Mouse (Mus musculus) testis, adult 2 months (tissue): ENCODE results near the gene Spi1.

Source experiments
- CTCF ChIP-seq: fragments of 200-500 bp; IDR thresholded peaks from 2 replicates; pipeline ENCODE4 v1.5.1; 2012; ENCODE audit warnings: low read depth, mild to moderate bottlenecking, inconsistent platforms, low read length, moderate library complexity; ENCODE audit not compliant: control insufficient read depth, insufficient read depth, insufficient replicate concordance
- POLR2A ChIP-seq: fragments of 200-500 bp; IDR thresholded peaks from 2 replicates; pipeline ENCODE4 v1.6.1; 2012; ENCODE audit warnings: low read depth, mild to moderate bottlenecking, inconsistent platforms, low read length, moderate library complexity; ENCODE audit not compliant: control insufficient read depth

DNA sequence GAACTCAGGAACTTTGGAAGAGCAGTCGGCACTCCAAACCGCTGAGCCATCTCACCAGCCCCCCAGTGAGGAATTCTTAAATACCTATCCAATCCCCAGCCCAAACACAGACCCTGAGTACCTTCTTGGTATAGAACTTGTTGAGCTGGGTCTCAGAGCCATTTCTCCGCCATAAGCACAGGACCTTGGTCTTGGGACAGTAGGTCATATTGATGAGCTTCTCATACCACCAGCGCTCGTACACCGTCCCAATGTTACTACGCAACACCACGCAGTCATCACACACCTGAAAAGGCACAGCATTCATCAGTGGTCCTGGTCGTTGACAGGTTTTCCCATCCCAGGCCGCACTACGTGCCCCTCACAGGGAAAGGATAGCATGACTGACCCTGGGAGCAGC lies 61.2 kb downstream of the Spi1 start:
- no peak for TF ChIP-seq POLR2A
- TF ChIP-seq CTCF, result no peak
